Mouse (Mus musculus) left cerebral cortex, adult 2 months (tissue): ENCODE data around the gene Gstcd. TPM values are rescaled to one million over a fixed set of nuclear protein-coding genes. Genes with fewer than 3 reads are reported as not detected.

Experiments used
- DNase-seq, 2 experiments: peaks; one replicate each; pipeline ENCODE4 v3.0.0; 2021 to 2022; ENCODE audit warnings: low spot score in 2 of 2, mixed read lengths in 1 of 2; ENCODE audit errors: extremely low spot score in 1 of 2
- H3K27ac ChIP-seq: fragments of 200-600 bp; 2 replicates; pipeline ENCODE4 v1.8.1; 2022
- H3K4me3 ChIP-seq: fragments of 200-600 bp; 2 replicates; pipeline ENCODE4 v1.8.1; 2022
- CTCF ChIP-seq: fragments of 200-600 bp; IDR thresholded peaks from 2 replicates; pipeline ENCODE4 v1.8.1; 2022; ENCODE audit warnings: antibody characterized with exemption, mild to moderate bottlenecking, moderate library complexity
- intact Hi-C: fragments of 180-260 bp; cut with DNase I; formaldehyde crosslinking; loops from one replicate; pipeline ENCODE4 v1.15.1; 2025
- long read RNA-seq, 2 experiments: library from polyadenylated mRNA; stranded (forward); transcript quantifications; one replicate each; pipeline ENCODE4 v2.0.0; 2021; ENCODE audit warnings: borderline mapping rate in 2 of 2
- total RNA-seq, 2 experiments: library from RNA; stranded (reverse); gene quantifications; 2 replicates each; pipeline ENCODE4 v1.2.3; 2021

Gene Gstcd
- total RNA-seq = 10 to 100 TPM; 10.0 to 10.9 TPM
- long read RNA-seq, experiment 1, partial matches to known transcripts = 2 of 7 reads
- long read RNA-seq, experiment 1, other reads (novel, unspliced or antisense) = 4 of 7 reads
- long read RNA-seq, experiment 2, partial matches to known transcripts = 1 of 3 reads
- long read RNA-seq, experiment 2, other reads (novel, unspliced or antisense) = 1 of 3 reads

GRCm38 (mm10) chr3:133091664-133092273 is at the start of gene Gstcd, which contains the start of gene Ints12:
Gstcd (minus strand) TSS chr3:133092033.
Ints12 (plus strand) TSS chr3:133091840.
- H3K4me3 ChIP-seq = peak within 1 kb of the TSS; percentile 78
- DNase-seq = peak; percentile 91
- TF ChIP-seq CTCF = no peak
- peak within 1 kb of the TSS; percentile 94 for H3K27ac ChIP-seq
- intact Hi-C loops = loop anchor here (1.0 to 5.0 kb wide), 3 partner anchors 219 to 451 kb away; partner anchors contain the start of gene Ppa2

GRCm38 (mm10) chr3:133132611-133133010 is 40.8 kb upstream of the Gstcd start:
- peak; percentile 42 for TF ChIP-seq CTCF
- DNase-seq = no peak

GRCm38 (mm10) chr3:133131372-133131771 is 39.5 kb upstream of the Gstcd start:
- TF ChIP-seq CTCF = no peak
- intact Hi-C loops = loop anchor here (5.0 kb wide), 2 partner anchors 61 to 141 kb away; no protein-coding TSS in a partner anchor
- DNase-seq = no peak

More at GRCm38 (mm10) chr3:133132611-133133010, 40.8 kb upstream of the Gstcd start:
- Histone ChIP-seq H3K4me3 (no peak overlapping the region), H3K27ac (no peak overlapping the region)
- intact Hi-C loops = loop anchor here (5.0 kb wide), 2 partner anchors 60 to 140 kb away; no protein-coding TSS in a partner anchor

GRCm38 (mm10) chr3:133113281-133113680 is 21.4 kb upstream of the Gstcd start:
- intact Hi-C loops = loop anchor here (10.0 kb wide), 1 partner anchor 1512 kb away; no protein-coding TSS in a partner anchor
- no peak for DNase-seq
- Histone ChIP-seq H3K27ac (no peak overlapping the region), H3K4me3 (no peak overlapping the region)
- TF ChIP-seq CTCF = no peak

More at GRCm38 (mm10) chr3:133131372-133131771, 39.5 kb upstream of the Gstcd start:
- H3K4me3 ChIP-seq = no peak overlapping the region
- H3K27ac ChIP-seq = no peak overlapping the region

- intact Hi-C loops = loop anchor here (1.0 to 10.0 kb wide), 2 partner anchors 161 to 1513 kb away; no protein-coding TSS in a partner anchor
- TF ChIP-seq CTCF = peak; percentile 54
- Histone ChIP-seq H3K27ac (no peak overlapping the region), H3K4me3 (no peak overlapping the region)
- peak in 1 of 2 experiments; percentile 17 for DNase-seq
Measured at GRCm38 (mm10) chr3:133111741-133112140, 19.9 kb upstream of the Gstcd start.

GRCm38 (mm10) chr3:133109844-133110243 is 18.0 kb upstream of the Gstcd start:
- no peak for DNase-seq
- TF ChIP-seq CTCF = no peak
- intact Hi-C loops = loop anchor here (10.0 kb wide), 1 partner anchor 1515 kb away; no protein-coding TSS in a partner anchor
- Histone ChIP-seq H3K4me3 (no peak overlapping the region), H3K27ac (no peak overlapping the region)

GRCm38 (mm10) chr3:133108731-133109130 is 16.9 kb upstream of the Gstcd start:
- intact Hi-C loops = no loop called here
- DNase-seq = no peak
- Histone ChIP-seq H3K27ac (no peak overlapping the region), H3K4me3 (no peak overlapping the region)
- no peak for TF ChIP-seq CTCF

GRCm38 (mm10) chr3:133104436-133104835 is 12.6 kb upstream of the Gstcd start:
- no peak for TF ChIP-seq CTCF
- intact Hi-C loops = no loop called here
- no peak for DNase-seq

GRCm38 (mm10) chr3:133103768-133104167 is 11.9 kb upstream of the Gstcd start:
- Histone ChIP-seq H3K27ac (no peak overlapping the region), H3K4me3 (no peak overlapping the region)
- no peak for DNase-seq
- intact Hi-C loops = no loop called here
- TF ChIP-seq CTCF = no peak

More at GRCm38 (mm10) chr3:133104436-133104835, 12.6 kb upstream of the Gstcd start:
- no peak overlapping the region for H3K27ac ChIP-seq
- no peak overlapping the region for H3K4me3 ChIP-seq

- no peak for TF ChIP-seq CTCF
- intact Hi-C loops = no loop called here
Measured at GRCm38 (mm10) chr3:133098909-133099308, 7.1 kb upstream of the Gstcd start.

GRCm38 (mm10) chr3:133098336-133098735 is 6.5 kb upstream of the Gstcd start:
- TF ChIP-seq CTCF = no peak
- Histone ChIP-seq H3K4me3 (no peak overlapping the region), H3K27ac (no peak overlapping the region)
- DNase-seq = no peak
- intact Hi-C loops = no loop called here

More at GRCm38 (mm10) chr3:133098909-133099308, 7.1 kb upstream of the Gstcd start:
- no peak overlapping the region for H3K27ac ChIP-seq
- no peak overlapping the region for H3K4me3 ChIP-seq
- no peak for DNase-seq

GRCm38 (mm10) chr3:133097936-133098335 is 6.1 kb upstream of the Gstcd start:
- intact Hi-C loops = no loop called here
- DNase-seq = no peak
- TF ChIP-seq CTCF = no peak
- no peak overlapping the region for H3K27ac ChIP-seq
- H3K4me3 ChIP-seq = no peak overlapping the region
